Mouse (Mus musculus) E14TG2a.4 (cell line): ENCODE measurements around the gene Ttc9.

Source experiments
- CTCF ChIP-seq: conservative IDR thresholded peaks from 2 replicates; pipeline ENCODE4 v1.5.1; 2014; ENCODE audit warnings: low read length
- NANOG ChIP-seq: IDR thresholded peaks from 2 replicates; pipeline ENCODE4 v1.6.1; 2014; ENCODE audit warnings: borderline replicate concordance, low read length, mixed read lengths
- POU5F1 ChIP-seq: IDR thresholded peaks from 2 replicates; pipeline ENCODE4 v1.6.1; 2014; ENCODE audit warnings: low read length, borderline replicate concordance

DNA sequence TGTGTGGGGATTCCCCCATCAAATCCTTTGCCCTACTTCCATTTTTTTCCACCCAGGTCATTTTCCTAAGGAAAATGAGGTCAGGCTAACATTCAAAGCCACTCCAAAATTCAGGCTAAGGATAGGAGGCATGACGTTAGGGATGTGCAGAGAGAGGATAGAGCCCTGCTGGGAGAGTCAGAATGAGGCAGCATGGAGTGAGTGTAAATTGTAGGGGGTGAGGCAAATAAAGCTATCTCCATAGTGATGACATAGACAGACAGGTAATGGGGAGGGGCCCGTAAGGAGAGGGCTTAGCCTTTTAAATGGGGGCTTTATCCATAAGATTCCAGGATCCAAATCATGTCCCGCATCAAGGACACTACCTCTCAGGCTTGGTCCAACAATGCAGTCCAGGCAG is 54.9 kb downstream of the Ttc9 start:
- no peak for TF ChIP-seq CTCF
- no peak for TF ChIP-seq NANOG
- no peak for TF ChIP-seq POU5F1
